Mouse (Mus musculus) megakaryocyte, adult 5-6 weeks (primary cell): ENCODE measurements around the gene Atg9b. TPM values are rescaled to one million over a fixed set of nuclear protein-coding genes. Genes with fewer than 3 reads are reported as not detected.

ENCODE experiments used
- ATAC-seq: 2 replicates; pipeline ENCODE4 v1.8.0; 2016; ENCODE audit warnings: mild to moderate bottlenecking, inconsistent platforms; ENCODE audit not compliant: poor library complexity, severe bottlenecking
- total RNA-seq, 2 experiments: library from RNA; stranded (forward) in 1 of 2; stranded (reverse) in 1 of 2; fragments of 153-499, 151-499 nt in 1 of 2; fragments of 221-1000, 200-1000 nt in 1 of 2; gene quantifications; 2 replicates each; pipeline versions ENCODE4 v1.2.3 to v1.2.4; 2015 to 2017

Atg9b gene
- total RNA-seq, 2 experiments from 2014 or later: 0.33 to 2.2 TPM

- no peak for ATAC-seq
These were observed 40.2 kb downstream of the Atg9b start for GRCm38 (mm10) chr5:24351701-24352171.

GRCm38 (mm10) chr5:24351278-24351677 lies 40.7 kb downstream of the Atg9b start, which contains the start of gene Kcnh2:
Gene Kcnh2, minus strand, starts transcription at chr5:24351604.
- no peak for ATAC-seq

GRCm38 (mm10) chr5:24350531-24351250 lies 41.3 kb downstream of the Atg9b start:
- ATAC-seq: no peak

- no peak for ATAC-seq
These were observed 41.9 kb downstream of the Atg9b start for GRCm38 (mm10) chr5:24350073-24350472.

GRCm38 (mm10) chr5:24348546-24348945 lies 43.4 kb downstream of the Atg9b start:
- no peak for ATAC-seq

- peak; percentile 81 for ATAC-seq
These were observed 43.8 kb downstream of the Atg9b start for GRCm38 (mm10) chr5:24348128-24348527.

- ATAC-seq: no peak
These were observed 44.6 kb downstream of the Atg9b start for GRCm38 (mm10) chr5:24347186-24347875.

- ATAC-seq: no peak
These were observed 45.6 kb downstream of the Atg9b start for GRCm38 (mm10) chr5:24346313-24346712.

GRCm38 (mm10) chr5:24344477-24345051 lies 47.4 kb downstream of the Atg9b start:
- ATAC-seq: peak; percentile 31; the same call in 1 of the 2 replicates

GRCm38 (mm10) chr5:24343977-24344436 lies 47.9 kb downstream of the Atg9b start:
- ATAC-seq: no peak

GRCm38 (mm10) chr5:24343379-24343778 lies 48.6 kb downstream of the Atg9b start:
- no peak for ATAC-seq

- ATAC-seq: no peak
These were observed 49.0 kb downstream of the Atg9b start for GRCm38 (mm10) chr5:24342966-24343365.

- no peak for ATAC-seq
These were observed 49.6 kb downstream of the Atg9b start for GRCm38 (mm10) chr5:24342205-24342963.

GRCm38 (mm10) chr5:24337821-24338220 lies 54.1 kb downstream of the Atg9b start:
- ATAC-seq: no peak

GRCm38 (mm10) chr5:24337366-24337765 lies 54.6 kb downstream of the Atg9b start:
- no peak for ATAC-seq

- no peak for ATAC-seq
These were observed 55.9 kb downstream of the Atg9b start for GRCm38 (mm10) chr5:24335888-24336511.

- ATAC-seq: no peak
These were observed 57.2 kb downstream of the Atg9b start for GRCm38 (mm10) chr5:24334749-24335148.
